In genomic region chr2:24405345-24406012, GRCm38 (mm10) we compare ENCODE assay signal across 8 mouse cellular contexts. TPM values are rescaled to one million over a fixed set of nuclear protein-coding genes. Genes with fewer than 3 reads are reported as not detected.
A peak's percentile ranks its signal among the peaks of the same experiment; 100 is the strongest.
DNase-seq lines count a peak whose midpoint lies in the region; ATAC-seq and TF ChIP-seq lines count a peak whose summit lies in the region.

No protein-coding gene starts in this region.

- no peak for TF ChIP-seq EP300 in liver, embryonic 14.5 days (IDR thresholded peaks at IDR 0.05; ENCODE audit: low read depth)

- H3K4me3 ChIP-seq in embryonic facial prominence, embryonic 10.5 days, result peak overlapping the region; percentile 45
- peak overlapping the region; percentile 38 for H3K4me3 ChIP-seq in heart, embryonic 10.5 days
- H3K4me3 ChIP-seq in liver, embryonic 14.5 days (ENCODE audit: insufficient read depth in 1 of 2, low read depth in 2 of 2, low read length in 2 of 2), result no peak overlapping the region
- H3K4me3 ChIP-seq in stomach, embryonic 14.5 days (ENCODE audit: low read depth, low read length), result peak overlapping the region; percentile 8; the same call in 1 of the 2 replicates

- H3K36me3 ChIP-seq in embryonic facial prominence, embryonic 10.5 days (replicated peaks), result no peaks in the 10 kb centered on the region
- H3K36me3 ChIP-seq in heart, embryonic 10.5 days, result no peaks in the 10 kb centered on the region
- peaks cover 3% of the 10 kb centered on the region for H3K36me3 ChIP-seq in liver, embryonic 14.5 days (replicated peaks; ENCODE audit: control insufficient read depth, insufficient read depth, low read depth)
- no peaks in the 10 kb centered on the region for H3K36me3 ChIP-seq in stomach, embryonic 14.5 days (ENCODE audit: control insufficient read depth, insufficient read depth, low read length)

- ATAC-seq in liver, embryonic 14.5 days (ENCODE audit: insufficient read depth), result peak; percentile 55; the same call in 1 of the 2 replicates
- peak; percentile 79 for ATAC-seq in stomach, embryonic 14.5 days (ENCODE audit: insufficient number of reproducible peaks, insufficient read depth, low FRiP score, low read depth)

- TF ChIP-seq CTCF in liver, embryonic 14.5 days (IDR thresholded peaks at IDR 0.05; ENCODE audit: low read depth), result peak; percentile 83

- peak; percentile 68 for DNase-seq in 3T3-L1 (ENCODE audit: low read depth, low spot score)
- DNase-seq in adrenal gland, postnatal 10 days, result peak; percentile 86
- DNase-seq in embryonic facial prominence, embryonic 10.5 days (ENCODE audit: low spot score), result peak; percentile 87
- peak; percentile 84 for DNase-seq in heart, embryonic 10.5 days (ENCODE audit: low spot score)
- DNase-seq in kidney, adult 8-10 months, result peak; percentile 65 to 84
- peak in 2 of 3 experiments; percentile 22 to 31 for DNase-seq in liver, embryonic 14.5 days (ENCODE audit: low read depth in 3 of 3, low spot score in 3 of 3)
- peak; percentile 83 for DNase-seq in neural tube, embryonic 10.5 days (ENCODE audit: extremely low spot score, low spot score)

- peaks cover 15% of the 10 kb centered on the region for H3K4me1 ChIP-seq in embryonic facial prominence, embryonic 10.5 days
- H3K4me1 ChIP-seq in heart, embryonic 10.5 days, result peaks cover 7% of the 10 kb centered on the region; the same call in 1 of the 2 replicates
- H3K4me1 ChIP-seq in liver, embryonic 14.5 days (replicated peaks; ENCODE audit: control insufficient read depth in 2 of 2, insufficient read depth in 2 of 2, low read length in 1 of 2), result no peaks in the 10 kb centered on the region
- H3K4me1 ChIP-seq in stomach, embryonic 14.5 days (ENCODE audit: control insufficient read depth, insufficient read depth, low read length), result no peaks in the 10 kb centered on the region

- WGBS in embryonic facial prominence, embryonic 10.5 days, result 11% methylated on average over 23 of the region's 23 CpGs
- 10% methylated on average over 23 of the region's 23 CpGs for WGBS in heart, embryonic 10.5 days
- WGBS in liver, embryonic 14.5 days (ENCODE audit: insufficient replicate concordance), result 43% methylated on average over 23 of the region's 23 CpGs
- WGBS in stomach, embryonic 14.5 days, result 10% methylated on average over 23 of the region's 23 CpGs

- no peaks in the 10 kb centered on the region for H3K9me3 ChIP-seq in embryonic facial prominence, embryonic 10.5 days
- H3K9me3 ChIP-seq in heart, embryonic 10.5 days, result no peaks in the 10 kb centered on the region
- no peaks in the 10 kb centered on the region for H3K9me3 ChIP-seq in liver, embryonic 14.5 days (ENCODE audit: control insufficient read depth, low read length)
- H3K9me3 ChIP-seq in stomach, embryonic 14.5 days (ENCODE audit: control insufficient read depth, low read depth, low read length), result no peaks in the 10 kb centered on the region

- no peak overlapping the region; the same call in 1 of the 2 replicates for H3K27ac ChIP-seq in embryonic facial prominence, embryonic 10.5 days (replicated peaks)
- H3K27ac ChIP-seq in heart, embryonic 10.5 days, result no peak overlapping the region
- H3K27ac ChIP-seq in liver, embryonic 14.5 days, result no peak overlapping the region
- H3K27ac ChIP-seq in stomach, embryonic 14.5 days (ENCODE audit: low read length), result no peak overlapping the region

- H3K27me3 ChIP-seq in embryonic facial prominence, embryonic 10.5 days (replicated peaks; ENCODE audit: low read depth, poor library complexity, severe bottlenecking), result peaks cover 25% of the 10 kb centered on the region
- H3K27me3 ChIP-seq in heart, embryonic 10.5 days (ENCODE audit: insufficient read depth, poor library complexity, severe bottlenecking), result peaks cover 46% of the 10 kb centered on the region
- H3K27me3 ChIP-seq in liver, embryonic 14.5 days (ENCODE audit: control insufficient read depth, insufficient read depth, low read length), result no peaks in the 10 kb centered on the region
- H3K27me3 ChIP-seq in stomach, embryonic 14.5 days (ENCODE audit: control insufficient read depth, insufficient read depth, low read length), result no peaks in the 10 kb centered on the region

- H3K4me2 ChIP-seq in liver, embryonic 14.5 days (ENCODE audit: low read depth), result peak overlapping the region; percentile 14; the same call in 1 of the 2 replicates
- H3K4me2 ChIP-seq in stomach, embryonic 14.5 days (replicated peaks; ENCODE audit: low read depth, low read length), result peak overlapping the region; percentile 43

- no peak overlapping the region for H3K9ac ChIP-seq in liver, embryonic 14.5 days (replicated peaks)
- no peak overlapping the region for H3K9ac ChIP-seq in stomach, embryonic 14.5 days (replicated peaks; ENCODE audit: low read depth, low read length)

RNA-seq across cellular contexts. Expression of gene Psd4, which starts 38.1 kb away (rescaled TPM):
- total RNA-seq in adrenal gland, postnatal 10 days (2021), result 1 to 10 TPM; 4.2 to 6.7 TPM
- polyA plus RNA-seq in embryonic facial prominence, embryonic 10.5 days (2016; fragmentation: Nextera tagmentation; extraction: Ambion mirVana), result 0.52 and 0.81 TPM in 2 replicates
- 1.1 and 1.3 TPM in 2 replicates for polyA plus RNA-seq in heart, embryonic 10.5 days (2016; fragmentation: Nextera tagmentation; extraction: Ambion mirVana)
- 5.8 and 7.5 TPM in 2 replicates for polyA plus RNA-seq in liver, embryonic 14.5 days (2012; rRNA removed)
- 5.0 and 6.0 TPM in 2 replicates for polyA plus RNA-seq in liver, embryonic 14.5 days (2014; fragmentation: Nextera tagmentation; extraction: Ambion mirVana)
- 3.4 and 7.9 TPM in 2 replicates for polyA plus RNA-seq in stomach, embryonic 14.5 days (2014; fragmentation: Nextera tagmentation; extraction: Ambion mirVana)

Comparison
In these comparisons a context has a peak if more than half of its experiments do, and no peak if none do; other contexts are left out.
1. DNase-seq: peak in every context shown above with its lines; median percentile 87 in embryonic facial prominence, embryonic 10.5 days; 86 in adrenal gland, postnatal 10 days; 84 in heart, embryonic 10.5 days; 83 in neural tube, embryonic 10.5 days; 74 in kidney, adult 8-10 months; 68 in 3T3-L1; 26 in liver, embryonic 14.5 days.
2. H3K4me3 ChIP-seq: peak in embryonic facial prominence, embryonic 10.5 days (single experiment), heart, embryonic 10.5 days (single experiment) and stomach, embryonic 14.5 days (single experiment); none in liver, embryonic 14.5 days (0 of 2).